Mouse (Mus musculus) hindbrain, embryonic 16.5 days (tissue): ENCODE data around the gene Ercc6. TPM values are rescaled to one million over a fixed set of nuclear protein-coding genes. Genes with fewer than 3 reads are reported as not detected.

ENCODE experiments used
- ATAC-seq: fragments of 200-750 bp; cut with Nextera tagmentation; 2 replicates; pipeline ENCODE4 v1.8.0; 2017; ENCODE audit warnings: moderate TSS enrichment, moderate library complexity
- H3K27ac ChIP-seq: fragments of 300-500 bp; sonication (generic); 2 replicates; pipeline ENCODE4 v1.5.1; 2014; ENCODE audit warnings: low read depth, mild to moderate bottlenecking, control low read depth, low read length, moderate library complexity
- H3K27me3 ChIP-seq: fragments of 300-500 bp; sonication (generic); replicated peaks from 2 replicates; pipeline ENCODE4 v1.6.1; 2014; ENCODE audit warnings: low read length; ENCODE audit not compliant: control insufficient read depth, insufficient read depth
- H3K36me3 ChIP-seq: fragments of 300-500 bp; sonication (generic); 2 replicates; pipeline ENCODE4 v1.6.1; 2014; ENCODE audit warnings: mild to moderate bottlenecking, low read length, moderate library complexity, mixed read lengths; ENCODE audit not compliant: control insufficient read depth, insufficient read depth
- H3K4me1 ChIP-seq: fragments of 300-500 bp; sonication (generic); 2 replicates; pipeline ENCODE4 v1.6.1; 2014; ENCODE audit warnings: low read depth, low read length; ENCODE audit not compliant: control insufficient read depth, insufficient read depth
- H3K4me2 ChIP-seq: fragments of 300-500 bp; sonication (generic); 2 replicates; pipeline ENCODE4 v1.6.1; 2014; ENCODE audit warnings: mild to moderate bottlenecking, low read length, control low read depth, moderate library complexity
- H3K4me3 ChIP-seq: fragments of 300-500 bp; sonication (generic); 2 replicates; pipeline ENCODE4 v1.5.1; 2014; ENCODE audit warnings: mild to moderate bottlenecking, low read length, control low read depth, moderate library complexity
- H3K9ac ChIP-seq: fragments of 300-500 bp; sonication (generic); 2 replicates; pipeline ENCODE4 v1.6.1; 2014; ENCODE audit warnings: low read depth, mild to moderate bottlenecking, control low read depth, low read length, moderate library complexity
- H3K9me3 ChIP-seq: fragments of 300-500 bp; sonication (generic); 2 replicates; pipeline ENCODE4 v1.6.1; 2014; ENCODE audit warnings: mild to moderate bottlenecking, low read length, moderate library complexity; ENCODE audit not compliant: control insufficient read depth
- WGBS: fragments of 180-500 bp; shearing (Covaris S2); extraction: QIAGEN DNeasy Blood & Tissue Kit; methylation state at CpG from one replicate; pipeline ENCODE4 v1.1.7; 2014; 5-methylcytosine and 5-hydroxymethylcytosine counted together
- polyA plus RNA-seq: library from polyadenylated mRNA; unstranded; fragments of >200 nt; fragmentation: Nextera tagmentation; extraction: Ambion mirVana; gene quantifications from 2 replicates; pipeline ENCODE4 v1.2.1, GENCODE M21; 2015

Ercc6 gene
- polyA plus RNA-seq: 24.2 and 24.3 TPM in 2 replicates

- peak within 1 kb of the TSS; percentile 90 for H3K27ac ChIP-seq
- peaks cover 9% of the 10 kb centered on the region for H3K36me3 ChIP-seq
- WGBS: under 1% methylated on average over 62 of the region's 62 CpGs
- H3K27me3 ChIP-seq: no peaks in the 10 kb centered on the region
- H3K9ac ChIP-seq: peak within 1 kb of the TSS; percentile 83
- H3K9me3 ChIP-seq: no peaks in the 10 kb centered on the region
- peaks cover 14% of the 10 kb centered on the region for H3K4me1 ChIP-seq
- H3K4me3 ChIP-seq: peak within 1 kb of the TSS; percentile 76
- H3K4me2 ChIP-seq: peak within 1 kb of the TSS; percentile 82
- peak; percentile 96 for ATAC-seq
Observed at GRCm38 (mm10) chr14:32513336-32514032, at the start of gene Ercc6. TSS of gene Ercc6 (plus strand) at chr14:32513521.

GRCm38 (mm10) chr14:32464601-32465505 is 48.5 kb upstream of the Ercc6 start, which contains the start of gene Slc18a3:
TSS of gene Slc18a3 (minus strand) at chr14:32464850.
- peaks cover 72% of the 10 kb centered on the region for H3K27me3 ChIP-seq
- peak within 1 kb of the TSS; percentile 77 for H3K4me2 ChIP-seq
- H3K4me3 ChIP-seq: peak within 1 kb of the TSS; percentile 45
- H3K9me3 ChIP-seq: no peaks in the 10 kb centered on the region
- peak within 1 kb of the TSS; percentile 48 for H3K9ac ChIP-seq
- no peaks in the 10 kb centered on the region for H3K36me3 ChIP-seq
- H3K4me1 ChIP-seq: peaks cover 18% of the 10 kb centered on the region
- under 1% methylated on average over 58 of the region's 70 CpGs for WGBS
- no peak within 1 kb of the TSS for H3K27ac ChIP-seq
- 0 out of 2 replicates have a peak, but pooled peaks have one; percentile 18 for ATAC-seq

GRCm38 (mm10) chr14:32465506-32465870 is 47.8 kb upstream of the Ercc6 start:
- Histone ChIP-seq H3K27me3 (peaks cover 66% of the 10 kb centered on the region), H3K4me3 (peak overlapping the region; percentile 45; the same call in 1 of the 2 replicates), H3K36me3 (no peaks in the 10 kb centered on the region), H3K4me1 (peaks cover 18% of the 10 kb centered on the region), H3K27ac (no peak overlapping the region), H3K9me3 (no peaks in the 10 kb centered on the region), H3K9ac (no peak overlapping the region), H3K4me2 (peak overlapping the region; percentile 77)
- 1% methylated on average over 8 of the region's 11 CpGs for WGBS
- no peak for ATAC-seq

- H3K4me1 ChIP-seq: peaks cover 18% of the 10 kb centered on the region
- WGBS: 17% methylated on average over 13 of the region's 13 CpGs
- no peak for ATAC-seq
- no peaks in the 10 kb centered on the region for H3K9me3 ChIP-seq
- H3K27me3 ChIP-seq: peaks cover 63% of the 10 kb centered on the region
- H3K9ac ChIP-seq: peak within 1 kb of the TSS; percentile 48
- peak within 1 kb of the TSS; percentile 77 for H3K4me2 ChIP-seq
- H3K4me3 ChIP-seq: peak within 1 kb of the TSS; percentile 45
- H3K36me3 ChIP-seq: no peaks in the 10 kb centered on the region
- no peak within 1 kb of the TSS for H3K27ac ChIP-seq
Observed at GRCm38 (mm10) chr14:32465889-32466288, 47.4 kb upstream of the Ercc6 start, which contains the start of gene Chat. TSS of gene Chat (minus strand) at chr14:32465989.

- WGBS: 22% methylated on average over 5 of the region's 5 CpGs
Observed at GRCm38 (mm10) chr14:32467606-32468005, 45.7 kb upstream of the Ercc6 start.

GRCm38 (mm10) chr14:32472996-32473395 is 40.3 kb upstream of the Ercc6 start:
- Histone ChIP-seq H3K27me3 (no peaks in the 10 kb centered on the region), H3K9me3 (no peaks in the 10 kb centered on the region), H3K9ac (no peak overlapping the region), H3K4me1 (no peaks in the 10 kb centered on the region), H3K4me2 (no peak overlapping the region), H3K4me3 (no peak overlapping the region), H3K27ac (no peak overlapping the region), H3K36me3 (no peaks in the 10 kb centered on the region)
- 13% methylated on average over 4 of the region's 4 CpGs for WGBS
- peak; percentile 60 for ATAC-seq

More at GRCm38 (mm10) chr14:32467606-32468005, 45.7 kb upstream of the Ercc6 start:
- Histone ChIP-seq H3K4me2 (no peak overlapping the region), H3K27me3 (peaks cover 47% of the 10 kb centered on the region), H3K4me1 (peaks cover 18% of the 10 kb centered on the region), H3K27ac (no peak overlapping the region), H3K36me3 (no peaks in the 10 kb centered on the region), H3K4me3 (no peak overlapping the region), H3K9ac (no peak overlapping the region), H3K9me3 (no peaks in the 10 kb centered on the region)
- no peak for ATAC-seq

GRCm38 (mm10) chr14:32476559-32476958 is 36.8 kb upstream of the Ercc6 start:
- WGBS: 77% methylated on average over 6 of the region's 6 CpGs

GRCm38 (mm10) chr14:32477581-32477980 is 35.7 kb upstream of the Ercc6 start:
- WGBS: 65% methylated on average over 1 of the region's 1 CpGs
- Histone ChIP-seq H3K4me2 (no peak overlapping the region), H3K9me3 (no peaks in the 10 kb centered on the region), H3K27ac (no peak overlapping the region), H3K27me3 (no peaks in the 10 kb centered on the region), H3K4me1 (no peaks in the 10 kb centered on the region), H3K9ac (no peak overlapping the region), H3K36me3 (no peaks in the 10 kb centered on the region), H3K4me3 (no peak overlapping the region)
- ATAC-seq: no peak

More at GRCm38 (mm10) chr14:32476559-32476958, 36.8 kb upstream of the Ercc6 start:
- H3K27me3 ChIP-seq: no peaks in the 10 kb centered on the region
- no peak overlapping the region for H3K27ac ChIP-seq
- ATAC-seq: no peak
- no peak overlapping the region for H3K9ac ChIP-seq
- no peak overlapping the region for H3K4me2 ChIP-seq
- H3K4me1 ChIP-seq: no peaks in the 10 kb centered on the region
- H3K9me3 ChIP-seq: no peaks in the 10 kb centered on the region
- no peak overlapping the region for H3K4me3 ChIP-seq
- no peaks in the 10 kb centered on the region for H3K36me3 ChIP-seq

GRCm38 (mm10) chr14:32482061-32482460 is 31.3 kb upstream of the Ercc6 start:
- Histone ChIP-seq H3K9me3 (no peaks in the 10 kb centered on the region), H3K27ac (no peak overlapping the region), H3K27me3 (no peaks in the 10 kb centered on the region; the same call in 1 of the 2 replicates), H3K9ac (no peak overlapping the region), H3K4me3 (no peak overlapping the region), H3K4me2 (no peak overlapping the region), H3K36me3 (no peaks in the 10 kb centered on the region), H3K4me1 (no peaks in the 10 kb centered on the region)
- no peak for ATAC-seq
- WGBS: 11% methylated on average over 3 of the region's 3 CpGs
